Mouse (Mus musculus) small intestine, adult 2 months (tissue): ENCODE results near the gene Rae1. TPM values are rescaled to one million over a fixed set of nuclear protein-coding genes. Genes with fewer than 3 reads are reported as not detected.

Experiments used
- H3K27ac ChIP-seq: fragments of 200-500 bp; 2 replicates; pipeline ENCODE4 v1.5.1; 2012; ENCODE audit warnings: low read depth, low read length, control low read depth, inconsistent platforms; ENCODE audit not compliant: insufficient read depth
- H3K27me3 ChIP-seq: fragments of 200-500 bp; 2 replicates; pipeline ENCODE4 v1.6.1; 2012; ENCODE audit warnings: mild to moderate bottlenecking, moderate library complexity, low read length, inconsistent platforms; ENCODE audit not compliant: control insufficient read depth, insufficient read depth
- H3K36me3 ChIP-seq: fragments of 200-500 bp; 2 replicates; pipeline ENCODE4 v1.6.1; 2012; ENCODE audit warnings: mild to moderate bottlenecking, low read length, control low read depth, inconsistent platforms; ENCODE audit not compliant: control insufficient read depth, insufficient read depth
- H3K4me1 ChIP-seq: fragments of 200-500 bp; 2 replicates; pipeline ENCODE4 v1.6.1; 2012; ENCODE audit warnings: low read length, inconsistent platforms, mixed read lengths; ENCODE audit not compliant: control insufficient read depth, insufficient read depth, insufficient read length
- H3K4me3 ChIP-seq: fragments of 200-500 bp; 2 replicates; pipeline ENCODE4 v1.5.1; 2012; ENCODE audit warnings: low read depth, mild to moderate bottlenecking, control low read depth, inconsistent platforms, low read length, moderate library complexity
- CTCF ChIP-seq: fragments of 200-500 bp; IDR thresholded peaks from 2 replicates; pipeline ENCODE4 v1.5.1; 2012; ENCODE audit warnings: low read depth, mild to moderate bottlenecking, control low read depth, inconsistent platforms, low read length, moderate library complexity, mixed read lengths; ENCODE audit not compliant: insufficient replicate concordance, insufficient read length; ENCODE audit errors: extremely low read depth
- POLR2A ChIP-seq: fragments of 200-500 bp; IDR thresholded peaks from 2 replicates; pipeline ENCODE4 v1.6.1; 2012; ENCODE audit warnings: low read depth, mild to moderate bottlenecking, control low read depth, inconsistent platforms, low read length, moderate library complexity
- WGBS: fragments of 180-500 bp; shearing (Covaris S2); methylation state at CpG from one replicate; pipeline ENCODE4 v1.1.7; 2018; 5-methylcytosine and 5-hydroxymethylcytosine counted together
- polyA plus RNA-seq: library from polyadenylated mRNA; depleted of rRNA; stranded (reverse); fragments of >200 nt; gene quantifications from 2 replicates; pipeline ENCODE4 v1.2.3, GENCODE M21; 2012

The Rae1 gene
- polyA plus RNA-seq, 1 experiment: 33.1 TPM

- no peaks in the 10 kb centered on the region for H3K36me3 ChIP-seq
- H3K4me1 ChIP-seq: peaks cover 5% of the 10 kb centered on the region; the same call in 1 of the 2 replicates
- H3K27ac ChIP-seq: 0 out of 2 replicates have a peak overlapping the region, but pooled peaks have one; percentile 5
- 41% methylated on average over 7 of the region's 7 CpGs for WGBS
- no peak overlapping the region for H3K4me3 ChIP-seq
- H3K27me3 ChIP-seq: no peaks in the 10 kb centered on the region
- no peak for TF ChIP-seq POLR2A
- no peak for TF ChIP-seq CTCF
Measured at GRCm38 (mm10) chr2:172976661-172977238, 23.2 kb upstream of the Rae1 start.

GRCm38 (mm10) chr2:172977409-172978130, 22.3 kb upstream of the Rae1 start, which contains the start of gene Spo11:
Spo11 (plus strand) TSS chr2:172977700.
- H3K4me1 ChIP-seq: peaks cover 5% of the 10 kb centered on the region; the same call in 1 of the 2 replicates
- H3K4me3 ChIP-seq: peak within 1 kb of the TSS; percentile 52
- TF ChIP-seq POLR2A (no peak), CTCF (0 out of 2 replicates have a peak, but pooled peaks have one; percentile 6)
- no peaks in the 10 kb centered on the region for H3K27me3 ChIP-seq
- no peaks in the 10 kb centered on the region for H3K36me3 ChIP-seq
- 18% methylated on average over 14 of the region's 14 CpGs for WGBS
- peak within 1 kb of the TSS; percentile 5 for H3K27ac ChIP-seq

GRCm38 (mm10) chr2:172978131-172978633, 21.7 kb upstream of the Rae1 start:
- peaks cover 7% of the 10 kb centered on the region for H3K4me1 ChIP-seq
- H3K27ac ChIP-seq: no peak overlapping the region
- 42% methylated on average over 4 of the region's 4 CpGs for WGBS
- peak overlapping the region; percentile 52 for H3K4me3 ChIP-seq
- H3K27me3 ChIP-seq: no peaks in the 10 kb centered on the region
- TF ChIP-seq CTCF (no peak), POLR2A (no peak)
- no peaks in the 10 kb centered on the region for H3K36me3 ChIP-seq

GRCm38 (mm10) chr2:172979666-172980345, 20.1 kb upstream of the Rae1 start:
- Histone ChIP-seq H3K27ac (no peak overlapping the region), H3K4me1 (peaks cover 7% of the 10 kb centered on the region), H3K27me3 (no peaks in the 10 kb centered on the region), H3K4me3 (no peak overlapping the region), H3K36me3 (no peaks in the 10 kb centered on the region)
- TF ChIP-seq POLR2A (no peak), CTCF (no peak)
- WGBS: 95% methylated on average over 36 of the region's 43 CpGs

DNA sequence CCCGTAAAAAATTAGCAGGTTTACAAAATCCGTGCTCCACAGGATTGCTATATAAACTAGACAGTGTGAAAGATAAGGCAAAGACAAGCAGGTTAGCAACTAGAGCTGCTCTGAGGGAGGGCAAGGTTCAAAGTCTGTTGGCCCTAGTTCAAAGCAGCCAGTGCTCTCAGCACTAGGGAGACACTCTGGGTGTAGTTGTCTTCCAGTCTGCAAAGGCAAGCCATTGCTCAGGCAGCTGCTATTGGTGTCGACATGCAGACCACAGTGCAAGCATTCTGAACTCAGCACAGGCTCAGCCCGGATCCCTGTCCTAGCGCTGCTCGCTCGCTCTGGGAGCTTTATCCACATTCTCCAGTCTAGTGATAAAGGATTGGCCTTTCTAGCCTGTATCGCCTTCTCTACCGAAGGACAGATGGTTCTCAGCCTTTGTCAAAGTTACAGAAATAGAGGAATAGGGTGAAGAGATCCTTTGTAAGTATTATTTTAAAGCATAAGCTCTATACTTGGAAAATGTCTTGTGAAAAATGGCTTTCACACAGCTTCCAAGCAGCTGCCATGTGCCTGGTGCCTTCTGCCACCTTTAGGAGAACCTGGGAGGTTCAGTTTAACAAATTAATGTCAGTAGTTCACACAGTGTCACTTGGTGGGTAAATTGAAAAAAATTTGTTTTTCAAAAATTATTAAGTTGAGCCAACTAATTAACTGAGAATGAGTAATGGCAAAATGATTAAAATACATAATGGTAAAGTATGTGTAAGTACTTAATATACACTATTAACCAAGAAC, 16.9 kb upstream of the Rae1 start:
- H3K27me3 ChIP-seq: no peaks in the 10 kb centered on the region
- TF ChIP-seq CTCF (no peak), POLR2A (no peak)
- H3K36me3 ChIP-seq: no peaks in the 10 kb centered on the region
- H3K27ac ChIP-seq: no peak overlapping the region
- 29% methylated on average over 9 of the region's 9 CpGs for WGBS
- H3K4me3 ChIP-seq: no peak overlapping the region
- peaks cover 2% of the 10 kb centered on the region for H3K4me1 ChIP-seq

GRCm38 (mm10) chr2:172990161-172990560, 9.8 kb upstream of the Rae1 start:
- WGBS: 83% methylated on average over 6 of the region's 6 CpGs
- H3K4me1 ChIP-seq: no peaks in the 10 kb centered on the region
- H3K36me3 ChIP-seq: no peaks in the 10 kb centered on the region
- no peak for TF ChIP-seq CTCF
- no peak for TF ChIP-seq POLR2A
- H3K27ac ChIP-seq: no peak overlapping the region
- no peaks in the 10 kb centered on the region for H3K27me3 ChIP-seq
- H3K4me3 ChIP-seq: no peak overlapping the region
